ENCODE assay signal across 11 mouse cellular contexts in genomic region chr17:86286747-86287271, GRCm38 (mm10).
DNase-seq lines count a peak whose midpoint lies in the region; ATAC-seq and TF ChIP-seq lines count a peak whose summit lies in the region.
"Had no signal": no experiment of that assay in that cellular context is flagged by ENCODE, and none has a peak within 500 bp of the region (broad histone marks: within the 10 kb centered on the region; RNA-seq: fewer than 3 reads in every experiment).

No protein-coding gene starts in this region.

- H3K27ac ChIP-seq in intestine, embryonic 16.5 days (ENCODE audit: low read length): peak overlapping the region; percentile 8
- peak overlapping the region; percentile 54; the same call in 1 of the 2 replicates for H3K27ac ChIP-seq in lung, postnatal 0 days (ENCODE audit: low read length)
- H3K27ac ChIP-seq: limb, embryonic 15.5 days; neural tube, embryonic 13.5 days had no signal

- no peak overlapping the region for H3K4me2 ChIP-seq in intestine, embryonic 16.5 days (ENCODE audit: low read depth, low read length)
- H3K4me2 ChIP-seq in lung, postnatal 0 days (replicated peaks; ENCODE audit: low read depth, low read length): no peak overlapping the region
- H3K4me2 ChIP-seq: limb, embryonic 15.5 days; neural tube, embryonic 13.5 days had no signal

- no peaks in the 10 kb centered on the region for H3K36me3 ChIP-seq in intestine, embryonic 16.5 days (ENCODE audit: control insufficient read depth, insufficient read depth, low read length)
- H3K36me3 ChIP-seq in lung, postnatal 0 days (ENCODE audit: insufficient read depth, low read length): no peaks in the 10 kb centered on the region
- H3K36me3 ChIP-seq: limb, embryonic 15.5 days; neural tube, embryonic 13.5 days had no signal

- H3K9me3 ChIP-seq in intestine, embryonic 16.5 days (ENCODE audit: control insufficient read depth, low read length): no peaks in the 10 kb centered on the region
- no peaks in the 10 kb centered on the region for H3K9me3 ChIP-seq in lung, postnatal 0 days (ENCODE audit: low read length)
- H3K9me3 ChIP-seq: limb, embryonic 15.5 days; neural tube, embryonic 13.5 days had no signal

- no peak for TF ChIP-seq CTCF in lung, postnatal 0 days (IDR thresholded peaks at IDR 0.05)

- TF ChIP-seq EP300 in lung, postnatal 0 days (IDR thresholded peaks at IDR 0.05): no peak

- peak; percentile 52 for DNase-seq in gastrocnemius, adult 18-20 months (ENCODE audit: low spot score)
- no peak for DNase-seq in gastrocnemius, postnatal 4 days (ENCODE audit: low spot score in 2 of 2)
- DNase-seq in gastrocnemius, adult 8-10 months (ENCODE audit: low spot score in 2 of 2): peak; percentile 22 to 37
- DNase-seq in lung, postnatal 0 days (ENCODE audit: low spot score): peak; percentile 57
- DNase-seq in left cerebral cortex, adult 9 months (ENCODE audit: low spot score in 2 of 2): no peak
- no peak for DNase-seq in frontal cortex, postnatal 10 days (ENCODE audit: low spot score in 2 of 2)
- DNase-seq: thymus, postnatal 25 days had no signal

- WGBS in intestine, embryonic 16.5 days: 63% methylated on average over 7 of the region's 7 CpGs
- WGBS in lung, postnatal 0 days: 43% methylated on average over 7 of the region's 7 CpGs

- no peaks in the 10 kb centered on the region for H3K27me3 ChIP-seq in intestine, embryonic 16.5 days (replicated peaks; ENCODE audit: control insufficient read depth, insufficient read depth, low read length)
- H3K27me3 ChIP-seq in lung, postnatal 0 days (replicated peaks; ENCODE audit: insufficient read depth, low read length): no peaks in the 10 kb centered on the region
- H3K27me3 ChIP-seq: limb, embryonic 15.5 days; neural tube, embryonic 13.5 days had no signal

- peaks cover 39% of the 10 kb centered on the region for H3K4me1 ChIP-seq in intestine, embryonic 16.5 days (ENCODE audit: control insufficient read depth, insufficient read depth, low read length)
- H3K4me1 ChIP-seq in lung, postnatal 0 days (ENCODE audit: insufficient read depth, low read depth, low read length): no peaks in the 10 kb centered on the region; the same call in 1 of the 2 replicates

- no peak overlapping the region for H3K9ac ChIP-seq in intestine, embryonic 16.5 days (ENCODE audit: low read depth, low read length)
- H3K9ac ChIP-seq in lung, postnatal 0 days (replicated peaks; ENCODE audit: low read depth): no peak overlapping the region
- H3K9ac ChIP-seq: limb, embryonic 15.5 days; neural tube, embryonic 13.5 days had no signal

- no peak overlapping the region for H3K4me3 ChIP-seq in intestine, embryonic 16.5 days (ENCODE audit: low read length)
- H3K4me3 ChIP-seq in lung, postnatal 0 days (ENCODE audit: low read depth, low read length): no peak overlapping the region
- H3K4me3 ChIP-seq: limb, embryonic 15.5 days; neural tube, embryonic 13.5 days had no signal

- peak; percentile 77 for ATAC-seq in intestine, embryonic 16.5 days
- peak; percentile 85 for ATAC-seq in lung, postnatal 0 days
- ATAC-seq in erythroblast, adult 5-6 weeks (replicated peaks; ENCODE audit: low FRiP score, poor library complexity, severe bottlenecking): no peak

Comparison
In these comparisons a context has a peak if more than half of its experiments do, and no peak if none do; other contexts are left out.
1. DNase-seq: peak in gastrocnemius, adult 18-20 months (single experiment), gastrocnemius, adult 8-10 months (2 of 2) and lung, postnatal 0 days (single experiment); none in gastrocnemius, postnatal 4 days (0 of 2), left cerebral cortex, adult 9 months (0 of 2) and frontal cortex, postnatal 10 days (0 of 2).